Mouse (Mus musculus): ENCODE measurements at regions not wholly inside any gene's neighbourhood (a gene's known extent, or its start where the extent isn't known, plus 50 kb on each side); places are given as distances from the start of the nearest gene placed in this dataset.

DNA sequence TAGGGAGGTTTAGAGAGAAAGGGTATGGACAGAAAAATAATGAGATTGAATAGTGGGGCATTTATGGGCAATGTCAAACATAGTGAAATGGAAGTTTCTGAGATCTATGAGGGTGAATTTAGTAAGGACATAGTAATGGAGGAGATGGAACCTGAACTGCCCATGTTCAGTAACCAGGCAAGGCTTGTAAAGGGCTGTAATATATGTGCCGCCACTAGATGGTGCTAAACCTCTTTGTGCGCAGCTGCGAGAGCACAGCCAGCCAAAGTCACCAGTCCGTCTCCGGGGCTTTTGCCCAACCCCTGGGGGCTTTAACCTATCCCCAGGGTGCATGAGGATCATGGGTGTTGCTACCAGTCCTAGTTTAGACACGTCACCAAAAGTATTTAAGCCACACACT lies 77.7 kb upstream of the Vmn2r25 start:
- in situ Hi-C loops (cut with MboI; ENCODE audit: low sequenced_read_pairs): loop anchor here (10.0 to 25.0 kb wide), 2 partner anchors 324 to 431 kb away; no protein-coding TSS in a partner anchor

DNA sequence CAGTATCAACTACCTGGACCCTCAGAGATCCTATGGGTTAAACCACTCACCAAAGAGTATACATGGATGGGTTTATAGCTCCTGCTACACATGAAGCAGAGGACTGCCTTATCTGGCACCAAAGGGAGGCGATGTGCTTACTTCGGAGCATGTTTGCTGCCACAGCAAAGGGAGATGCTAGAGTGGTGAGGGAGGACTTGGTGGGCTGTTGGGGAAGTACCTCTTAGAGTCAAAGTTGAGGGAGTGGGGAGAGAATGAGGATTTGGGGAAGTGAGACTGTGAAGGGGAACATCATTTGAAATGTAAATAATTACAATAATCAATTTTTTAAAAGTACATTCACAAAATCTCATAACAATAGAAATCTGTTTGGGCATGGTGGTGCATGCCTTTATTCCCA lies 84.7 kb upstream of the Vmn2r25 start:
- in situ Hi-C loops (cut with MboI; ENCODE audit: low sequenced_read_pairs): loop anchor here (10.0 to 25.0 kb wide), 2 partner anchors 317 to 424 kb away; no protein-coding TSS in a partner anchor

DNA sequence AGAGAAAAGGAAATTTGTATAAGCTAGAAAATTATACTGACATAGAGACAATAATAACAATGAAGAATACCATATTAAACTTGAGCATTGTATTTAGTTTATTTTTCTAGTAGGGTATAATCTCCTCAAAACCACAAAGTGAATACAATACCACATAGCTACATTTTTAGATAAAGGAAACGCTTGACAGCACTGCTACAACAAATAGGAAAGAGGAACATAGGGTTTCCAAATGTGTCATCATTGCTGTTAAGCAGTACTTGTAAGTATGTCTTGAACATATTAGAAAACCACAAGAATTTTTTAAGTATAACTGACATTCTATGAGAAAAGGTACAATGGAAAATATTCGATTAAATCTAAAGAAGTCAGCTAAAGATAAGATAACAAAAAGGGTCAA lies 63.0 kb upstream of the Vmn2r26 start:
- in situ Hi-C loops (cut with MboI; ENCODE audit: low sequenced_read_pairs): no loop called here

DNA sequence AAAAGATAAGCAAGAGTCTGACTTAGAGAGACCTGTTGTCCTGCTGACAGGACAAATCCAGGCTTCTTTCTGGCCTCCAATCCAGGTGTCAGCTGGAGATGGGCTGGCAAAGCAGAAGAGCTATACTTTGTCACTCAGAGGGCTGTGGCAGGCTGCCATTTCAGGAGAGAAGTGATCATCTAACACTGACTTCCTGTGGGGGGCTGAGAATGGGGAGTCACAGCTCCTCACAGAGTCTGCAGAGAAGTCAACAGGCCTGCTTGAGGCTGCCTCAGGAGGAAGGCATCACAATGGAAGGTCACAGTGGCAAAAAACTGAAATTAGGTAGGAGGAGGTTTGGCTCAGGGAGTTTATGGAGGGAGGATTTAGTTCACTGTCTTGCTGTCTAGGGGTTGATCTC lies 53.2 kb upstream of the Vmn2r26 start:
- in situ Hi-C loops (cut with MboI; ENCODE audit: low sequenced_read_pairs): no loop called here
